Mouse (Mus musculus) olfactory bulb, adult 2 months (tissue): ENCODE measurements at regions not wholly inside any gene's neighbourhood (a gene's known extent, or its start where the extent isn't known, plus 50 kb on each side); places are given as distances from the start of the nearest gene placed in this dataset.

ENCODE experiments used
- H3K27ac ChIP-seq: fragments of 200-500 bp; 2 replicates; pipeline ENCODE4 v1.5.1; 2012; ENCODE audit warnings: low read depth, low read length; ENCODE audit not compliant: insufficient read depth
- H3K4me1 ChIP-seq: fragments of 200-500 bp; 2 replicates; pipeline ENCODE4 v1.6.1; 2012; ENCODE audit warnings: low read length; ENCODE audit not compliant: control insufficient read depth, insufficient read depth
- H3K4me3 ChIP-seq: fragments of 200-500 bp; 2 replicates; pipeline ENCODE4 v1.5.1; 2012; ENCODE audit warnings: mild to moderate bottlenecking, low read depth, low read length, moderate library complexity; ENCODE audit not compliant: insufficient read depth
- CTCF ChIP-seq: fragments of 200-500 bp; IDR thresholded peaks from 2 replicates; pipeline ENCODE4 v1.5.1; 2012; ENCODE audit warnings: low read depth, mild to moderate bottlenecking, low read length, moderate library complexity; ENCODE audit not compliant: insufficient read depth
- POLR2A ChIP-seq: fragments of 200-500 bp; IDR thresholded peaks from 2 replicates; pipeline ENCODE4 v1.6.1; 2012; ENCODE audit warnings: mild to moderate bottlenecking, low read depth, low read length, moderate library complexity; ENCODE audit not compliant: insufficient read depth
- WGBS: fragments of 180-500 bp; shearing (Covaris S2); methylation state at CpG from one replicate; pipeline ENCODE4 v1.1.7; 2018; 5-methylcytosine and 5-hydroxymethylcytosine counted together

- H3K4me3 ChIP-seq = no peak overlapping the region
- no peak overlapping the region for H3K27ac ChIP-seq
- H3K4me1 ChIP-seq = no peaks in the 10 kb centered on the region
- TF ChIP-seq CTCF (no peak), POLR2A (no peak)
- WGBS = 31% methylated on average over 16 of the region's 16 CpGs
Observed at GRCm38 (mm10) chr1:177382596-177383190, 59.5 kb upstream of the Zbtb18 start.

GRCm38 (mm10) chr1:177382147-177382546 lies 60.0 kb upstream of the Zbtb18 start:
- Histone ChIP-seq H3K4me3 (no peak overlapping the region), H3K27ac (no peak overlapping the region), H3K4me1 (no peaks in the 10 kb centered on the region)
- TF ChIP-seq CTCF (no peak), POLR2A (no peak)
- WGBS = 74% methylated on average over 4 of the region's 4 CpGs

- WGBS = 60% methylated on average over 3 of the region's 3 CpGs
- no peak overlapping the region for H3K27ac ChIP-seq
- no peaks in the 10 kb centered on the region for H3K4me1 ChIP-seq
- H3K4me3 ChIP-seq = no peak overlapping the region
- TF ChIP-seq CTCF (no peak), POLR2A (no peak)
Observed at GRCm38 (mm10) chr1:177378112-177378511, 64.0 kb upstream of the Zbtb18 start.

- TF ChIP-seq POLR2A (no peak), CTCF (no peak)
- Histone ChIP-seq H3K27ac (no peak overlapping the region), H3K4me3 (no peak overlapping the region), H3K4me1 (no peaks in the 10 kb centered on the region)
- 25% methylated on average over 5 of the region's 5 CpGs for WGBS
Observed at GRCm38 (mm10) chr1:177373226-177373825, 68.8 kb upstream of the Zbtb18 start.

- no peak for TF ChIP-seq CTCF
- no peak for TF ChIP-seq POLR2A
- Histone ChIP-seq H3K4me1 (no peaks in the 10 kb centered on the region), H3K4me3 (no peak overlapping the region), H3K27ac (no peak overlapping the region)
- WGBS = 76% methylated on average over 10 of the region's 10 CpGs
Observed at GRCm38 (mm10) chr1:177372066-177372465, 70.1 kb upstream of the Zbtb18 start.

- WGBS = 92% methylated on average over 9 of the region's 9 CpGs
- TF ChIP-seq POLR2A (no peak), CTCF (no peak)
- H3K4me3 ChIP-seq = no peak overlapping the region
- H3K4me1 ChIP-seq = no peaks in the 10 kb centered on the region
- no peak overlapping the region for H3K27ac ChIP-seq
Observed at GRCm38 (mm10) chr1:177367864-177368610, 74.1 kb upstream of the Zbtb18 start.

GRCm38 (mm10) chr1:177366914-177367313 lies 75.2 kb upstream of the Zbtb18 start:
- no peaks in the 10 kb centered on the region for H3K4me1 ChIP-seq
- TF ChIP-seq CTCF = no peak
- TF ChIP-seq POLR2A = no peak
- no peak overlapping the region for H3K27ac ChIP-seq
- 73% methylated on average over 6 of the region's 6 CpGs for WGBS
- H3K4me3 ChIP-seq = no peak overlapping the region

GRCm38 (mm10) chr1:177366475-177366874 lies 75.7 kb upstream of the Zbtb18 start:
- Histone ChIP-seq H3K4me3 (no peak overlapping the region), H3K4me1 (no peaks in the 10 kb centered on the region), H3K27ac (no peak overlapping the region)
- WGBS = 90% methylated on average over 7 of the region's 7 CpGs
- no peak for TF ChIP-seq CTCF
- no peak for TF ChIP-seq POLR2A

GRCm38 (mm10) chr1:177364355-177364754 lies 77.8 kb upstream of the Zbtb18 start:
- WGBS = 67% methylated on average over 7 of the region's 7 CpGs
- TF ChIP-seq POLR2A (no peak), CTCF (no peak)
- Histone ChIP-seq H3K27ac (no peak overlapping the region), H3K4me1 (no peaks in the 10 kb centered on the region), H3K4me3 (no peak overlapping the region)

GRCm38 (mm10) chr1:177362398-177362797 lies 79.8 kb upstream of the Zbtb18 start:
- H3K27ac ChIP-seq = no peak overlapping the region
- no peak for TF ChIP-seq CTCF
- no peak for TF ChIP-seq POLR2A
- WGBS = 61% methylated on average over 8 of the region's 8 CpGs
- H3K4me3 ChIP-seq = no peak overlapping the region
- no peaks in the 10 kb centered on the region for H3K4me1 ChIP-seq
